Mouse (Mus musculus) brown adipose tissue, adult 24 weeks (tissue): Measurements from ENCODE around the gene Drosha. TPM values are rescaled to one million over a fixed set of nuclear protein-coding genes. Genes with fewer than 3 reads are reported as not detected.
"Not testable (repeated sequence)": the region's sequence is repeated elsewhere in the genome, so short reads cannot be mapped to it uniquely, and the experiment has no call there.

Experiments
- H3K27ac ChIP-seq: fragments of 200-500 bp; replicated peaks from 2 replicates; pipeline ENCODE4 v1.5.1; 2012; ENCODE audit warnings: low read depth, mild to moderate bottlenecking, low read length
- H3K4me1 ChIP-seq: fragments of 200-500 bp; 2 replicates; pipeline ENCODE4 v1.6.1; 2012; ENCODE audit warnings: low read length, mixed read lengths; ENCODE audit not compliant: control insufficient read depth, insufficient read depth, insufficient read length
- H3K4me3 ChIP-seq: fragments of 200-500 bp; 2 replicates; pipeline ENCODE4 v1.5.1; 2012; ENCODE audit warnings: low read depth, mild to moderate bottlenecking, low read length, moderate library complexity; ENCODE audit not compliant: insufficient read depth
- polyA plus RNA-seq: library from polyadenylated mRNA; stranded (reverse); fragments of >200 nt; gene quantifications from 2 replicates; pipeline ENCODE4 v1.2.4, GENCODE M21; 2012; ENCODE audit not compliant: missing spikeins, insufficient read depth, insufficient read length

Drosha gene
- 12.8 and 15.7 TPM in 2 replicates for polyA plus RNA-seq

DNA sequence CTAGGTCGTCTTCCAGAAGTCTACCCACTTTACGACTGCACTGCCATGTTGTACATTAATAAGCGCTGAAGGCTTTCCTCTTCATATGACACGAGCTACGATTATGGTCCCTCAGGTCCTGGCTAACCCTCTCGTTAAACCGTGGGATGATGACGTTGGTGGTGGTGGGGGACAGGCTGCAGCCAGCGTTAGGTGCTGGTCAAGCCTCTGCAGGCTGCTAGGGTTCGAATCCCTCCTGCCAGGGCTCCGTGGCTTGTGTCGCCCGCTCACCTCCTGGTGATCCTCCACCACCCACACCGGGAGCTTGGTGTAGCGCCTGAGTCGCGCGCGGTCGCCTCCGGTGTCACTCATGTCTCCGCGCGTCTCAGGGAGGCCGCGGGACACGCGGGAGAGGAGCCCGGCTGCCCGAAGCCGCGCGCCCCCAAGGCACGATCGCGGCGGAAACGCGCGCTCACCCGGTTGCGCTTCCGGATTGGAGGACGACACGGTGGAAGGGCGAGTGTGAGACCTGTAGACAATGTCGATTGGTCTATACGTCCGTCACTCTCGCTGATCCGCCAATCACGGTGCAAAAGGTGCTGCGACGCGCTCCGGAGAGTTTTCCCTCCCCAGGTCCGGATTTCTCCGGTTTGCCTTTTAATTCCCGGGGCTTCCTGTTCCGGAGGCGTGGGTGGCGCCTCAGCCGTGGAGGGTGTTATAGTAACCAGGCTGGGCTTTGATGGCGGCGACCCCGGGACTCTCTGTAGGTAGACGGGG is at the start of gene Drosha, which contains the start of gene 6030458C11Rik:
TSS of gene Drosha (plus strand) at position 619 of the 756 bp plus-strand sequence.
TSS of gene 6030458C11Rik (minus strand) at position 453 of the 756 bp plus-strand sequence.
- H3K4me3 ChIP-seq = peak within 1 kb of the TSS; percentile 78
- peaks cover 5% of the 10 kb centered on the region for H3K4me1 ChIP-seq
- H3K27ac ChIP-seq = peak within 1 kb of the TSS; percentile 30; the same call in 1 of the 2 replicates

DNA sequence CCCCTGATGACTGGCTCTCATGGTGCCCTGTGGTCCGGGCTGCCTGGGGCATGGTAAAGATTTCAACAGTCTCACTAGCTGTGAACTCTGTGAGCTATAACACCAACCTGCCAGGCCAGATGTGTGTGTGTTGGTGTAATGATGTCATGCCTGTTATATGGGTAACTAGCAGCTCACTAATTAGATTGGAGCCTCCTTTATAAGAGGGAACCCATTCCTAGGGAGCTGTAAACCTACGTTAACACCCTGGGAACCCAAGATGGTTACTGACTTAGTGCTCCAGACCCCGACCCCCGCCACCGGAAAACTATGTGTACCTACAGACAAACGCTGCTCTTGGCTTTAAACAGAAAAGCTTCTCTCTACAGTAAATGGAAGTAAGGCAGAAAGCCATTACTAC is 43.3 kb upstream of the Drosha start:
- H3K27ac ChIP-seq = no peak overlapping the region
- no peak overlapping the region for H3K4me3 ChIP-seq
- H3K4me1 ChIP-seq = no peaks in the 10 kb centered on the region

DNA sequence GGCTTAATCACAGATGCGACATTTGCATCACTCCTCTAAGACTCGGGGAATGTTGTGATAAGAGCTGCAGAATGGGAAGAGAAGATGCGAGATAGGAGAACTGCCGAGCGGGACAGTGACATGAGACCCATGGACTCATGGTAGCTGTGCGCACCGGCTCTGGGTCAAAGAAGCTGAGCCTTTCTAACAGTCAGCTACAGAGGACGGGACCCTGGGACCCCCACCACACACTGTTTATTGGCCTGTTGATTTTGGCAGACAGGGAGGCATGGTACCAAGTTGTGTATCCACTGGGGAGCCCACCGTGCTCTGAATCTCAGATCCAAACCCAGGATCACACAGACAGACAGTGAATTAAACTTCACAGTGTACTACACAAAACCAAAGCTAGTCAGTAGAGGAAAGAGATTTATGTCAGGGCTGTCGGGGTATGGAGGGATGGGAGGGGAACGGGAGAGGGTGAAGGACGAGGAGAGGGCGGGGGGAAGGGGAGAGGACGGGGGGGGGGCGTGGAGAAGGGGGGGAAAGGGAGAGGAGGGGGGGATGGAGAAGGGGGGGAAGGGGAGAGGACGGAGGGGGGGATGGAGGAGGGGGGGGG is 42.8 kb upstream of the Drosha start:
- no peak overlapping the region for H3K4me3 ChIP-seq
- no peak overlapping the region for H3K27ac ChIP-seq
- no peaks in the 10 kb centered on the region for H3K4me1 ChIP-seq

DNA sequence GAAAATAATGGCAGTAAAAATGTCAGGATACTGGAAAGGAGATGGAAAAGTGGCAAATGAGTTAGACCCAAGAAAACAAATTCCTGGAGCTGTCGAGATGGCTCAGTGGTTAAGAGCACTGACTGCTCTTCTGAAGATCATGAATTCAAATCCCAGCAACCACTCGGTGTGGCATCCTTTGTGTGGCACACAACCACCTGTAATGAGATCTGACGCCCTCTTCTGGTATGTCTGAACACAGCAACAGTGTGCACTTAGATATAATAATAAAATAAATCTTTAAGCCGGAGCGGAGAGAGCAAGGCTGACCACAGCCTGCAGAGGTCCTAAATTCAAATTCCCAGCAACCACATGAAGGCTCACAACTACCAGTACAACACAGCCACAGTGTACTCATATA is 36.1 kb upstream of the Drosha start:
- Histone ChIP-seq H3K4me1 (no peaks in the 10 kb centered on the region), H3K4me3 (no peak overlapping the region), H3K27ac (no peak overlapping the region)

DNA sequence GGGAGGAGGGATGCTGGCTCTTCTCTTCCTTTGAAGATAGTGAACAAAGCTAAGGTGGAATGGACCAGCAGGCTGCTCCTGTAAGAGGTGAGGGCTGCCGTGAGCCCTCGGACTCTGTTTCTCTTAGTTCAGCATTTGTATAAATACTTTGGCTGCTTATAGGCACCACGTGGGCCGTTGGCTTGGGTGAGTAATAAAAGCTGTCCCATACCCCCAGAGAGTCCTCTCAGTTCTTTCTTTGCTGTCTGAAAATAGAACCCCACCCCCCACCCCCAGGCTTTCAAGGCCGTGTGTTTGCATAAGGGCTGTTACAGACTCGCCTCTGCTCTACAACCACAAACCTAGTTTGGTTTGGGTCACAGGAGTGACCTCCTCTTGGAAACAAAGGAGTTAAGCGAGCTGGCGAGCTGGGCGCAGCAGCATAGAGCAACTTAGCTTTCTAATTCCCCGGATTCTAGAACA is 35.2 kb upstream of the Drosha start:
- Histone ChIP-seq H3K4me3 (no peak overlapping the region), H3K27ac (no peak overlapping the region), H3K4me1 (no peaks in the 10 kb centered on the region)

DNA sequence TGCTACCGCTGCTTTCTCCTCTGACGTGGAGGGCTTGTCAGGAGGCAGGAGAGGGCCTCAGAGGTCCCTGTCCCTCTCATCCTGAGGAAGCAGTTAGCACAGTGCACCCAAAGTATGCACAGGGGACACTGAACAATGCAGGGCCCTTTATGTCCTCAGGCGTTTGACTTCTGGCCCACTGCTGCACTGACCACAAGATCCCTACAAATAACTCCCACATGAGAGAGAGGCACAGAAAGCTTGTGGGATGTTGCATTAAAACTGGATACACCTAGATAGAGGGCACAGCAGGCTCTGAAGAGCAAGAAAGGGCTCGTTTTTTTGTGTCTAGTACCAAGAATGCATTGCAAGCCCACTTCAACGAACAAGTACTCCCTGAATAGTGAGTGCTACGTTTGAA is 30.3 kb upstream of the Drosha start:
- H3K4me3 ChIP-seq = no peak overlapping the region
- no peak overlapping the region for H3K27ac ChIP-seq
- no peaks in the 10 kb centered on the region for H3K4me1 ChIP-seq

DNA sequence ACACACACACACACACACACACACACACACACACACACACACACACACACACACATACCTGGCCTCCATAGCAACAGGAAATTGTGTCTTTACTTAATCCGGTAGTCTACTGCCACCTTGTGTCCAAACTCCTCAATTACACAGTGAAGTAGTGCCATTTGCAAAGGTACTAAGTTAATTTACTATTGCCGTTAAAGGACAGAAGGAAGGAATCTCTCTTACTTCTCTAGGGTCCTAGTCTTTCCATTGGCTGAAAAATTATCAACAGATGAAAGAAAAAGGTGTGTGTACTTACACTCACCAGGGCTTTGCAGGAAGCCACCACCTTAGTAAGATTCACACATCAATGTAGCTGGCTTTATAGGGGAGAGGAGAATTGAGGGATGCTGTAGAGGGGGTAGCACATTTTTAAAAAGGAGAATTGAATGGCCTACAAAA is 29.1 kb upstream of the Drosha start:
- Histone ChIP-seq H3K4me3 (no peak overlapping the region), H3K4me1 (no peaks in the 10 kb centered on the region), H3K27ac (no peak overlapping the region)

DNA sequence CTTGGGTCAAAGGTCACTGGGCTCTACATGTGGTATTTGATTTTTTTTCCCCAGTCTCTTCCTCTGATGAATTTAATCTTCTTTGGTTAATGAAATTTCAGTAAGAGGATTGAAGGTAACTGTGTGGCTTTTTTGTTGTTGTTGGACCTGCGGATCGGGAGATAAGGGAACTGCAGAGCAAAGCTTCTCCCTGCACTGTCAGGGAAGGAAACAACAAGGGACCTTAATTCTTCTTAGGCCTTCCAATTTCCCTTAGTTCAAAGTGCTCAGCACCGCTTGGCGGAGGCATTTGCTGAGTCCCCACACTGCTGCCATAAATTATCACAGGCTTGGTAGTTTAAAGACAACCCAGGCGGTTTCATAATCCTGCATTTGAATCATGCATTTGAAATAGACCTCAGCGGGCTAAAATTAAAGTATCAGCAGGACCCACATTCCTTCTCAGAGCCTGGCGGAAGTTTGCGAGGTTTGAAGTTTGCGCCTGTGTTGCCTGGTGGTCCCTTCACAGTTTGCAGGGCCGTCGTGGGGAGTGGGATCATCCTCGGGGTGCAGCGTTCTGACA is 28.6 kb upstream of the Drosha start:
- H3K27ac ChIP-seq = no peak overlapping the region
- no peak overlapping the region for H3K4me3 ChIP-seq
- no peaks in the 10 kb centered on the region for H3K4me1 ChIP-seq

GRCm38 (mm10) chr15:12798043-12798442 is 26.6 kb upstream of the Drosha start:
- no peak overlapping the region for H3K27ac ChIP-seq
- no peak overlapping the region for H3K4me3 ChIP-seq
- H3K4me1 ChIP-seq = no peaks in the 10 kb centered on the region

DNA sequence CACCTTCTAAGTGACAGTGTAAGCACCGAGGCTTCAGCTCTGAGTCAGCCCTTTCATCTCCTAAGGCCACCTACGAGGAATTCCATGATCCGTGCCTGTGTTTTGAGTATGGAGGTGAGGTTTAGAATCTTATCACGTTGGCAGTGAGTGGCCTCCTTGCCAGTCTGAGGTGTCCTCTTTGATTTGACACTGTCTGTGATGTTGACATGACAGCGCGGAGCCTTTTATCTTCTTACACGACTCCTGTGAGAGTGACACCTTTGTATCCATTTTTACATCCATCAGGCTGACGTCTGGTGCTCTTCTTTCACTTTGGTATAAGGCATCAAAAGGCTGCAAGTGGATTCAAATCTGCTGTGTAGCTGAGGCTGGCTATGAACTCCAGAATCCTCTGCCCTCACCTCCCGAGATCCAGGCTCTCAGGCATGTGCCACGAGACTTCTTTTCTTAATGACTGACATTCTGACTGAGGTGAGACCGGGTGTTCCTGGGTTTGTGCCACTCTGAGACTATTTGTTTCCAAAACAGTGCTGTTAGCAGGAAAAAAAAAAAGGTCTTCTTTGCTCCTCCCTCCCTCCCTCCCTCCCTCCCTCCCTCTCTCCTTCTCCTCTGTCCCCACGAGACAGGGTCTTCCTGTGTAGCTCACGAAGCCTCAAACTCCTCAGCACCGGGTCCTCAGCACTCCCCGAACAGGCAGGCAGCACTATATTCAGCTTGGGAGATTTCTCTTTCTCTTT is 24.0 kb upstream of the Drosha start:
- H3K4me1 ChIP-seq = no peaks in the 10 kb centered on the region
- H3K27ac ChIP-seq = no peak overlapping the region
- H3K4me3 ChIP-seq = 0 out of 2 replicates have a peak overlapping the region, but pooled peaks have one; percentile 20

- H3K4me1 ChIP-seq = not testable (repeated sequence)
These were observed 23.5 kb upstream of the Drosha start for GRCm38 (mm10) chr15:12801142-12801506.

GRCm38 (mm10) chr15:12805071-12805470 is 19.5 kb upstream of the Drosha start:
- H3K27ac ChIP-seq = no peak overlapping the region
- H3K4me1 ChIP-seq = no peaks in the 10 kb centered on the region
- no peak overlapping the region for H3K4me3 ChIP-seq

More at GRCm38 (mm10) chr15:12801142-12801506, 23.5 kb upstream of the Drosha start:
- not testable (repeated sequence) for H3K27ac ChIP-seq
- H3K4me3 ChIP-seq = 0 out of 2 replicates have a peak overlapping the region, but pooled peaks have one; percentile 20

GRCm38 (mm10) chr15:12807088-12807487 is 17.5 kb upstream of the Drosha start:
- no peak overlapping the region for H3K4me3 ChIP-seq
- H3K27ac ChIP-seq = no peak overlapping the region
- H3K4me1 ChIP-seq = no peaks in the 10 kb centered on the region

- H3K4me1 ChIP-seq = no peaks in the 10 kb centered on the region
- no peak overlapping the region for H3K4me3 ChIP-seq
- H3K27ac ChIP-seq = no peak overlapping the region
These were observed 15.3 kb upstream of the Drosha start for GRCm38 (mm10) chr15:12809305-12809704.

DNA sequence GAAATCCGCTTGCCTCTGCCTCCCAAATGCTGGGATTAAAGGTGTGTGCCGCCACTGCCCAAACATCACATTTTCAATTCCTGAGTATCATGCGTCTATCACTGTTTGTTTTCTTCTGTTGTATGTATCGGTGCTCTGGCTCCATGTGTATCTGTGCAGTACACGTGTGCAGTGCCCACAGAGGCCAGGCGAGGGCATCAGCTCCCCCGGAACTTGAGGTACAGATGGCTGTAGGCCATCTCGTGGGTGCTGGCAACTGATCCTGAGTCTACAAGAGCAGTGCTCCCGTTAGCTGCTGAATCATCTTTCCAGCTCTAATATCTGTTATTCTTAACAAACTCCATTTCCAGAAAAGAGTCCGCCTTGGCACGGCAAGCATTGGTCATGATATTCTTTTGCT is 12.0 kb upstream of the Drosha start:
- H3K27ac ChIP-seq = no peak overlapping the region
- no peaks in the 10 kb centered on the region for H3K4me1 ChIP-seq

More for the DNA sequence above, 12.0 kb upstream of the Drosha start:
- H3K4me3 ChIP-seq = no peak overlapping the region
